Mouse (Mus musculus): ENCODE data around the gene Rora.

DNA sequence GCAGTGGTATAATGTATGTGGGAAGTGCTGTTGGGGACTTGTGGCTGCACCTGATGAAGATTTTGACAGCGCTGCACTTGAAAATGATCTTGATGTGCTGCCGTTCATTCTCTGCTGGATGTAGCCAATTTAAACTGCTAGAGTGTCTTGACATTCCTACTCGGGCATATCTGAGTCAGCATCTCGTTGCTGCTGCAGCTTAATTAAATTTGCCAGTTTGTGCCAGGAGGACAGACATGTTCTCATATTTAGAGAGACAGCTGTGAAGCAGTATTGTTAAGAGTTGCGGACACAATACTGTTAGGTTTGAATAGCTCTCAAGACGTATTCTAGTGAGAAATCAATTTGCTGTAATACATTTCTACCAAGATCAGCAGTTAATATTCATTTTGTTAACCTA lies 751.1 kb downstream of the Rora start:
- TF ChIP-seq CTCF (IDR thresholded peaks at IDR 0.05; ENCODE audit: borderline replicate concordance, extremely low read depth, insufficient read depth, insufficient read length), result no peak
- TF ChIP-seq POLR2A (IDR thresholded peaks at IDR 0.05; ENCODE audit: borderline replicate concordance, extremely low read depth, insufficient read depth, insufficient read length, poor library complexity, severe bottlenecking), result no peak

Data from brain, embryonic 14.5 days (tissue).